Mouse (Mus musculus) gastrocnemius, adult 18-20 months (tissue): ENCODE data around the gene Nat8f3. TPM values are rescaled to one million over a fixed set of nuclear protein-coding genes. Genes with fewer than 3 reads are reported as not detected.
"Not testable (repeated sequence)": the region's sequence is repeated elsewhere in the genome, so short reads cannot be mapped to it uniquely, and the experiment has no call there.

Experiments used
- DNase-seq: peaks from one replicate; pipeline ENCODE4 v3.0.0; 2021; ENCODE audit warnings: low spot score
- long read RNA-seq, 2 experiments: library from polyadenylated mRNA; stranded (forward); transcript quantifications; one replicate each; pipeline ENCODE4 v2.0.0; 2021
- microRNA-seq: library from miRNA; unstranded; fragments of <30 nt; microRNA quantifications from one replicate; pipeline ENCODE4 v1.2.0, GENCODE M21; 2021
- total RNA-seq, 2 experiments: library from RNA; stranded (reverse); gene quantifications; 2 replicates each; pipeline ENCODE4 v1.2.3; 2021

Gene Nat8f3
- under 1 TPM in 1 of 2 experiments, not detected in 1; 0.23 TPM for total RNA-seq
- long read RNA-seq, experiment 1: 0 reads
- long read RNA-seq, experiment 2: 0 reads

DNA sequence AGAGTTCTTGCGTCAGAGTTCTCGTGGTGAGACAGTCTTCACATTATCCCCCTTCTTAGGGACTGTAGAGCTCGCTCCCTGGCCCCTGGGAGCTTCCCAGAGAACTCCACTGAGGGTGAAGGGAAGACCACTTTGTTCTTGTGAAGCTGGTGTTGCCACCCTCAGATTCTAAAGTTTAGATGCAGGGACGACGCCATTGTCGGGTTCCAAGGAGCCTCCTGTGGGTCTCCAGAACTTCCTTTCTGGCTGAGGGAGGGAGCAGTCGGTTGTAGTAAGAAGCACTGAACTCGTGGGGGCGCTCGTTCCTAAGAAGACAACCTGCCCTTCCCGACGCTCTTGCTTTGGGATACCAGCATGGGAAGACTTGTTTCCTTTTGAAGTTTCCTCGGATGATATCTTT is at the start of gene Nat8f3:
Nat8f3 (minus strand) TSS at position 223 of the 400 bp plus-strand sequence.
- peak; percentile 31 for DNase-seq

DNA sequence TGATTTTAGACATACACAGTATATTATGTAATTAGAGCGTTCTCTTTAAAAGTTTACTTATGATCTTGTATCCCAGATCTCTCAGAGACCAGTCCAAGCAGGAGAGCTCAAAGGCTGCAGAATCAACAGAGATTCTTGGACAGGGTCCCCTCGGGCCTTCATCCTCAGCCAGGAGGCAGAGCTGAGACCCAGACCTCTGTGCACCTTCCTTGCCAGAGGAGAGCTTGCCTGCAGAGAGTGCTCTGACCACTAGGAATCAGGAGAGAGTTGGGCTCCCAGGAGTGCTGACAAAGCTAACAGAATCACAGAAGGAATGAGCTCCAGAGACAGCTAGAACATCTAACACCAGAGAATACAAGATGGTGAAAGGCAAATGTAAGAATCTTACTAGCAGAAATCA is 47.8 kb upstream of the Nat8f3 start:
- DNase-seq: no peak

DNA sequence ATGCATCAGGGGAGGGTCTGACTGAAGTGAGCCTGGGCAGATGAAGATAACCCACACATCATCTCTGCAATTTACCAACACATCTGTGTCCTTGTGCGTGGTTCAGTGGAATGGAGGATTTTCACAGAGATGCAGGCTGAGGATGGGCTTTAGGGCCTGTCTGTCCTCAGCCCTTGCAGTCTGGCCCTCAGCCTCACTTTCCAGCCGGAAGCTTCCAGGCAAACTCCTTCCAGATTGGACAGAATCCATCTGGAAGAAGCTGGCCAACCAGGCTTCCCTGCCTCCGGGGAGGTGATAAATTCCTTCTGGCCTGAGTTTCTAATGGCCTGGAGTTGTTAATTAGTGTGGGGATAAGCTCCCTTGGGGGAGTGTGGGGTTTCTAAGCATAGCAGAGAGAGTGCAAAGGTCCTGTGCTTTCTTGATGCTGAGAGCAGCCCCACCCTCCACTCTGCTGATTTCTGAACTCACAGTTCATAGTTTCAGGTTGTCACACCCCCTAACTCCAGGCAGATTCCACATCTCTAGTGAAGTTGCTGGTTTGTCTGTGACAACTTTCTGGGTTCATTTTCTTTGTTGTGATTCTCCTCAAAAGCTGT is 45.5 kb upstream of the Nat8f3 start:
- not testable (repeated sequence) for DNase-seq

DNA sequence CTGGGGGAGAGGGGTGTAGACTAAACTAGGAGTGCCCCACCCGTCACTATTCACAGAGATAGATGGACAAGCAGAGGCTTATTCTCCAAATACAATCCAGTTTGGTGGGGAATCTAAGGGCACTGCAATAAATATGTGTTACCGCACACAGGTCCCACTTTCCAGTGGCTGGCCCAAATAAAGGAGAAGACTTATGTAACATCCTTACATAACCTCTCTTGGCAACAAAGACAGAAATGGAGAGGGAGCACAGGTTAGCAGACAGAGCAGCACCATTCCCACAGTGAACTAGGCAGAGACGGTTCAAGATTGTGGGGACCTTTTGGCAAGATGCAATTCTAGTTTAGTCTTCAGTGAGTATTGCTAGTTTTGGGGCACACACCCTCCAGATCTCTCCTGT is 45.0 kb upstream of the Nat8f3 start:
- DNase-seq: not testable (repeated sequence)

DNA sequence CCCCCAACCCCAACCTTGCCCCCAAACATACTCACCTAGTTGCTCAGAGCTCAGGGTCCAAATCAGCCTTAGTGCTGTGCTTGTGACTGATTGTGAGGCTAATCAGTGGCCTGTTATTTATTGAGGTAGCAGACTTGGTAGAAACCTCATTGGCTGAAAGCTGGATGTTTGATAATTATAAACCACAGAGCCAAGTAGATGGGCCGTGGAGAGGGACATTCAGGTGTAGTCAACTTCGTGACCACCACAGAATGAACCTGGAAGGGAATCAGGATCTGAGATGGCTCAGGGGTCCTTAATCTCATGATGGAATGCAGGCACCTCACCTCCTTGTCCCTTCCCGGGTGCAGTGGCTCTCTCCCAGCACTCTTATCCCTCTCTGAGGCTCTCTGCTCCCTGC is 44.2 kb upstream of the Nat8f3 start:
- not testable (repeated sequence) for DNase-seq

DNA sequence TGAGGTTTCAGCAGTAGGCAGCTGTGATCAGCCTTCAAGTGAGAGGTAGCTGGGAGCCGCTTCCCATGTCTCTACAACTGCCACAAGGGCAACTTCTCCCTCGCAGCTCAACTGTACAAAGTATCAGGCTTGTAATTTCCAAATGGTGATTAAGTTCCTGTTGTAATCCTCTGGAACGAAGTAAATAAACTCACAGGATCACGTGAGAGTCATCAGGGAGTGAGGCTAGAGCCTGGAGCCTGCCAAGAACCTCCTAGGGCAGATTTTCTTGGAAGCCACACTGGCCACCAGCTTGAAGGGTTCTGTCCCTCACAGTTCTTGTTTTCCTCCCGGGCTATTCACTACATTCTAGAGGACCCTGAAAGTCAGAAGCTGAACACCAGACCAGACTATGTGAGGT is 37.6 kb upstream of the Nat8f3 start:
- DNase-seq: peak; percentile 25

DNA sequence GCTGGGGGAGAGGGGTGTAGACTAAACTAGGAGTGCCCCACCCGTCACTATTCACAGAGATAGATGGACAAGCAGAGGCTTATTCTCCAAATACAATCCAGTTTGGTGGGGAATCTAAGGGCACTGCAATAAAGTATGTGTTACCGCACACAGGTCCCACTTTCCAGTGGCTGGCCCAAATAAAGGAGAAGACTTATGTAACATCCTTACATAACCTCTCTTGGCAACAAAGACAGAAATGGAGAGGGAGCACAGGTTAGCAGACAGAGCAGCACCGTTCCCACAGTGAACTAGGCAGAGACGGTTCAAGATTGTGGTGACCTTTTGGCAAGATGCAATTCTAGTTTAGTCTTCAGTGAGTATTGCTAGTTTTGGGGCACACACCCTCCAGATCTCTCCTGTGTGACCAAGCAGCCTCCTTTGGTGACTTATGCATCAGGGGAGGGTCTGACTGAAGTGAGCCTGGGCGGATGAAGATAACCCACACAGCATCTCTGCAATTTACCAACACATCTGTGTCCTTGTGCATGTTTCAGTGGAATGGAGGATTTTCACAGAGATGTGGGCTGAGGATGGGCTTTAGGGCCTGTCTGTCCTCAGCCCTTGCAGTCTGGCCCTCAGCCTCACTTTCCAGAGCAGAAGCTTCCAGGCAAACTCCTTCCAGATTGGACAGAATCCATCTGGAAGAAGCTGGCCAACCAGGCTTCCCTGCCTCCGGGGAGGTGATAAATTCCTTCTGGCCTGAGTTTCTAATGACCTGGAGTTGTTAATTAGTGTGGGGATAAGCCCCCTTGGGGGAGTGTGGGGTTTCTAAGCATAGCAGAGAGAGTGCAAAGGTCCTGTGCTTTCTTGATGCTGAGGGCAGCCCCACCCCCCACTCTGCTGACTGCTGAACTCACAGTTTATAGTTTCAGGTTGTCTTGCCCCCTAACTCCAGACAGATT is 2.2 kb downstream of the Nat8f3 start:
- DNase-seq: not testable (repeated sequence)

DNA sequence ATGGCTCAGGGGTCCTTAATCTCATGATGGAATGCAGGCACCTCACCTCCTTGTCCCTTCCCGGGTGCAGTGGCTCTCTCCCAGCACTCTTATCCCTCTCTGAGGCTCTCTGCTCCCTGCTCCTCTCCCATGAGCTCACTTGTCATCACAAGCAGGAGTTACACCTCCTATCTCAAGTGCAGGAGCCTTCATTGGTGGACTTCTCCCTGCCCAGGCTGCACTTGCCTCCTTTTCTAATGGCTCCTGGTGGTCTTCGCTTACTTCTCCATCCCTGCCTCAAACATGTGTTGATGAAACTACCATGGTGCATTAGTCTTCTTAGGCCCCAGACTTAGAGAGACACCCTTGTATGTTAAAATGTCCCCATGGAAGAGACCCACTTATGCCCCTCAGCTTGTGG is 2.9 kb downstream of the Nat8f3 start:
- DNase-seq: not testable (repeated sequence)

DNA sequence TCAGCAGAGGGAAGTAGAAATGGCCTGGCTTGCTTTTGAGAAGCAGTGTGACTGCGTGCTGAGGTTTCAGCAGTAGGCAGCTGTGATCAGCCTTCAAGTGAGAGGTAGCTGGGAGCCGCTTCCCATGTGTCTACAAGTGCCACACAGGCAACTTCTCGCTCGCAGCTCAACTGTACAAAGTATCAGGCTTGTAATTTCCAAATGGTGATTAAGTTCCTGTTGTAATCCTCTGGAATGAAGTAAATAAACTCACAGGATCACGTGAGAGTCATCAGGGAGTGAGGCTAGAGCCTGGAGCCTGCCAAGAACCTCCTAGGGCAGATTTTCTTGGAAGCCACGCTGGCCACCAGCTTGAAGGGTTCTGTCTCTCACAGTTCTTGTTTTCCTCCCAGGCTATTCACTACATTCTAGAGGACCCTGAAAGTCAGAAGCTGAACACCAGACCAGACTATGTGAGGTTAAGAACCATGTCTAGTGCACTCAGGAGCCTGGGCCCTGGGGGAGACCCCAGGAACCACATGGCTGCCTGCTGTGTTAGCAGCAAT is 9.8 kb downstream of the Nat8f3 start:
- DNase-seq: peak; percentile 2

DNA sequence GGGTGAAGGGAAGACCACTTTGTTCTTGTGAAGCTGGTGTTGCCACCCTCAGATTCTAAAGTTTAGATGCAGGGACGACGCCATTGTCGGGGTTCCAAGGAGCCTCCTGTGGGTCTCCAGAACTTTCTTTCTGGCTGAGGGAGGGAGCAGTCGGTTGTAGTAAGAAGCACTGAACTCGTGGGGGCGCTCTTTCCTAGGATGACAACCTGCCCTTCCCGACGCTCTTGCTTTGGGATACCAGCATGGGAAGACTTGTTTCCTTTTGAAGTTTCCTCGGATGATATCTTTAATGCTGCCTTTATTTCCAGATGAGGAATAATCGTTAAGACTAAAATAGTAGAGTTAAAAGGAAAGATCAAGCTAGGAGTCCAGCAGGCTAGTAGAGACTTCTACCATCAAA is 52.4 kb downstream of the Nat8f3 start, which contains the start of gene Nat8f7:
Nat8f7 (minus strand) TSS at position 101 of the 400 bp plus-strand sequence.
- not testable (repeated sequence) for DNase-seq

DNA sequence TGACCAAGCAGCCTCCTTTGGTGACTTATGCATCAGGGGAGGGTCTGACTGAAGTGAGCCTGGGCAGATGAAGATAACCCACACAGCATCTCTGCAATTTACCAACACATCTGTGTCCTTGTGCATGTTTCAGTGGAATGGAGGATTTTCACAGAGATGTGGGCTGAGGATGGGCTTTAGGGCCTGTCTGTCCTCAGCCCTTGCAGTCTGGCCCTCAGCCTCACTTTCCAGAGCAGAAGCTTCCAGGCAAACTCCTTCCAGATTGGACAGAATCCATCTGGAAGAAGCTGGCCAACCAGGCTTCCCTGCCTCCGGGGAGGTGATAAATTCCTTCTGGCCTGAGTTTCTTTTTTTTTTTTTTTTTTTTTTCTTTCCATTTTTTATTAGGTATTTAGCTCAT is 55.9 kb downstream of the Nat8f3 start:
- DNase-seq: not testable (repeated sequence)

DNA sequence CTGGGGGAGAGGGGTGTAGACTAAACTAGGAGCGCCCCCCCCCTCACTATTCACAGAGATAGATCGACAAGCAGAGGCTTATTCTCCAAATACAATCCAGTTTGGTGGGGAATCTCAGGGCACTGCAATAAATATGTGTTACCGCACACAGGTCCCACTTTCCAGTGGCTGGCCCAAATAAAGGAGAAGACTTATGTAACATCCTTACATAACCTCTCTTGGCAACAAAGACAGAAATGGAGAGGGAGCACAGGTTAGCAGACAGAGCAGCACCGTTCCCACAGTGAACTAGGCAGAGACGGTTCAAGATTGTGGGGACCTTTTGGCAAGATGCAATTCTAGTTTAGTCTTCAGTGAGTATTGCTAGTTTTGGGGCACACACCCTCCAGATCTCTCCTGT is 56.3 kb downstream of the Nat8f3 start:
- DNase-seq: not testable (repeated sequence)

DNA sequence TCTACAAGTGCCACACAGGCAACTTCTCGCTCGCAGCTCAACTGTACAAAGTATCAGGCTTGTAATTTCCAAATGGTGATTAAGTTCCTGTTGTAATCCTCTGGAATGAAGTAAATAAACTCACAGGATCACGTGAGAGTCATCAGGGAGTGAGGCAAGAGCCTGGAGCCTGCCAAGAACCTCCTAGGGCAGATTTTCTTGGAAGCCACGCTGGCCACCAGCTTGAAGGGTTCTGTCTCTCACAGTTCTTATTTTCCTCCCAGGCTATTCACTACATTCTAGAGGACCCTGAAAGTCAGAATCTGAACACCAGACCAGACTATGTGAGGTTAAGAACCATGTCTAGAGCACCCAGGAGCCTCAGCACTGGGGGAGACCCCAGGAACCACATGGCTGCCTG is 63.6 kb downstream of the Nat8f3 start:
- peak; percentile 66 for DNase-seq

Small RNAs within 50 kb of the gene (microRNA-seq; reads per million reads assigned to microRNA genes)
- gene Gm27317 (not detected), gene Mir6375 (not detected)

Other genes starting within 250 kb of the Nat8f3 start
- under 1 TPM; 0.48 to 0.50 TPM for gene Alms1, start 178.2 kb downstream of the Nat8f3 start, total RNA-seq
- not detected for gene Nat8f7, start 52.5 kb downstream of the Nat8f3 start, total RNA-seq
- gene Nat8f6, start 55.2 kb upstream of the Nat8f3 start, total RNA-seq: not detected
- not detected for gene Nat8f5, start 55.2 kb upstream of the Nat8f3 start, total RNA-seq
- gene Nat8, start 66.3 kb upstream of the Nat8f3 start, total RNA-seq: not detected
- gene Nat8f2, start 103.4 kb upstream of the Nat8f3 start, total RNA-seq: under 1 TPM in 1 of 2 experiments, not detected in 1; 0.17 TPM
- under 1 TPM; 0.21 to 0.31 TPM for gene Nat8f4, start 139.1 kb upstream of the Nat8f3 start, total RNA-seq
- gene Tprkb, start 146.1 kb upstream of the Nat8f3 start, total RNA-seq: 10 to 100 TPM; 15.5 to 16.3 TPM
- 1 to 10 TPM; 1.4 to 1.8 TPM for gene Nat8f1, start 149.9 kb upstream of the Nat8f3 start, total RNA-seq
- gene Dusp11, start 195.9 kb upstream of the Nat8f3 start, total RNA-seq: 10 to 100 TPM; 24.0 to 27.7 TPM